Mouse (Mus musculus): ENCODE data around the gene Krtap1-4. TPM values are rescaled to one million over a fixed set of nuclear protein-coding genes. Genes with fewer than 3 reads are reported as not detected.

Gene Krtap1-4
- total RNA-seq, 1 experiment = not detected

DNA sequence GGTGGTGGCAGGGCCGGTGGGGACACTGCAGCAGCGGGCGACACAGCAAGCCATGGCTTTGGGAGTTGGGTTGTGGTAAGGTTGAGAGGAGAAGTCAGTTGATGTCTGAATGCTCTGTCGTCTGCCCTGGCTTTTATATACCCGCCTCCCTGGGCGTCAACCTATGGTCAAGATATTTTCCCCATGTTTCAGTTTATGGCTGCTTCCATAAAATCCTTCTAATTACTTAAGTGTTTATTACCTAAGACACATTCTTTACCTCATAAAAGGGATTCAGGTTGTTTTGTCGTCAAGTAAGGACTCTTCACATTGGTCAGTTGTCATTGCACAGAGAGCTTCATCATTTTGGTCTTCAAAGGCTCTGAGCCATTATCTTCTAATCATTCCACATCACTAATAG, 16.9 kb downstream of the Krtap1-4 start, which contains the start of gene Krtap3-1:
Krtap3-1 (minus strand) TSS at position 101 of the 400 bp plus-strand sequence.
- in situ Hi-C loops (cut with MboI; ENCODE audit: low sequenced_read_pairs in 2 of 2, unreplicated experiment in 2 of 2) = no loop called here
- no peak for TF ChIP-seq CHD2 (IDR thresholded peaks at IDR 0.05; ENCODE audit: low read depth, low read length)
- Histone ChIP-seq H3K9me3 (ENCODE audit: control insufficient read depth, insufficient read depth, low read depth, low read length) (no peaks in the 10 kb centered on the region), H3K4me3 (ENCODE audit: insufficient read depth in 1 of 2, low read depth in 1 of 2, low read length in 2 of 2, poor library complexity in 1 of 2, severe bottlenecking in 1 of 2) (no peak within 1 kb of the TSS), H3K9ac (ENCODE audit: insufficient read depth, low read depth, low read length, poor library complexity, severe bottlenecking) (no peak within 1 kb of the TSS), H3K4me1 (ENCODE audit: control insufficient read depth in 2 of 2, insufficient read depth in 2 of 2, low read length in 2 of 2, poor library complexity in 1 of 2) (no peaks in the 10 kb centered on the region), H3K36me3 (ENCODE audit: control insufficient read depth, insufficient read depth, low read length, poor library complexity, severe bottlenecking) (no peaks in the 10 kb centered on the region), H3K27ac (ENCODE audit: insufficient read depth, low read depth, low read length, poor library complexity, severe bottlenecking) (no peak within 1 kb of the TSS)
- no peak for DNase-seq (ENCODE audit: low read depth, low spot score)

DNA sequence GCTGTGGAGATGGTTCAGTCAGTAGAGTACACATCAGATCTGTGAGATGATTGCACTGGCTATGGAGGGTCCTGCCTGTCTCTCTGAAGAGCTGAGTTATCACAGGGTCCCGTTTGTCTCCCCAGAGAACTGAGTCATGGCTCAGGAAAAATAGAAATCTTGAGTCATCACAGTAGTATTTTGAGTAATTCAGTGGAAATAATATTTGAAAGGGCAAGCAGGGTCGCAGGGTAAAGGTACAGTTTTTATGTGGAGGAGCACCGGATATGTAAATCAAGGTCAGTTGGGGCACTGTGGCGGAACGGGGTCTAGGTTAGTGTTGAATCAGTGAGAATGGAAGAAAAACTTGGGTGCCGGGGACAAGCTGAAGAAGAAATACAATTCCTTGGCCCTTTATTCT, 20.9 kb downstream of the Krtap1-4 start:
- Histone ChIP-seq H3K9ac (ENCODE audit: insufficient read depth, low read depth, low read length, poor library complexity, severe bottlenecking) (no peak overlapping the region), H3K27ac (ENCODE audit: insufficient read depth, low read depth, low read length, poor library complexity, severe bottlenecking) (no peak overlapping the region), H3K36me3 (ENCODE audit: control insufficient read depth, insufficient read depth, low read length, poor library complexity, severe bottlenecking) (no peaks in the 10 kb centered on the region), H3K9me3 (ENCODE audit: control insufficient read depth, insufficient read depth, low read depth, low read length) (no peaks in the 10 kb centered on the region), H3K4me1 (ENCODE audit: control insufficient read depth in 2 of 2, insufficient read depth in 2 of 2, low read length in 2 of 2, poor library complexity in 1 of 2) (no peaks in the 10 kb centered on the region), H3K4me3 (ENCODE audit: insufficient read depth in 1 of 2, low read depth in 1 of 2, low read length in 2 of 2, poor library complexity in 1 of 2, severe bottlenecking in 1 of 2) (no peak overlapping the region)
- no peak for DNase-seq (ENCODE audit: low read depth, low spot score)
- TF ChIP-seq ZC3H11A (IDR thresholded peaks at IDR 0.05; ENCODE audit: borderline replicate concordance, low read depth, low read length) (no peak), MAFK (IDR thresholded peaks at IDR 0.05; ENCODE audit: insufficient read depth, low read depth, low read length) (no peak), ZNF384 (IDR thresholded peaks at IDR 0.05; ENCODE audit: low read depth, low read length) (no peak), CHD2 (IDR thresholded peaks at IDR 0.05; ENCODE audit: low read depth, low read length) (no peak), HCFC1 (IDR thresholded peaks at IDR 0.05; ENCODE audit: borderline replicate concordance, insufficient read depth, low read length) (no peak)
- in situ Hi-C loops (cut with MboI; ENCODE audit: low sequenced_read_pairs in 2 of 2, unreplicated experiment in 2 of 2) = no loop called here

DNA sequence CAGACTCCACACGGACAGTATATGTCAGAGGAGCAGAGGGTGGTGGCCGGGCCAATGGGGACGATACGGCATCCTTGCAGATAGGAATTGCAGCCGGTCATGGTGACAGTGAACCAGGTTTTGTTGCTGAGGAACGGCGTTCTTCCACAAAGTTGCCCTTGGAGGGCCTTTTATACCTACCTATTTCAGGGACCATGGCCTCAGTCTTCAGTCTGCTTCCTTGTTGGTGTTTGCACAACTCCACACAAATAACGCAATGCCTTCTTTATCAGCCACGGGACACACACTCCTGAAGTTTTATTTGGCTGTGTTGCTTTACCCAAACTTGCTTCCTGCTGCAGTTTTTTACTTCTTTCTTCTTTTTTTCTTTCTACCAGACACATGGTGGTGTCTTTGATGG, 24.1 kb downstream of the Krtap1-4 start, which contains the start of gene Gm11939:
Gm11939 (minus strand) TSS at position 101 of the 400 bp plus-strand sequence.
- Histone ChIP-seq H3K36me3 (ENCODE audit: control insufficient read depth, insufficient read depth, low read length, poor library complexity, severe bottlenecking) (no peaks in the 10 kb centered on the region), H3K9ac (ENCODE audit: insufficient read depth, low read depth, low read length, poor library complexity, severe bottlenecking) (no peak within 1 kb of the TSS), H3K9me3 (ENCODE audit: control insufficient read depth, insufficient read depth, low read depth, low read length) (no peaks in the 10 kb centered on the region), H3K4me3 (ENCODE audit: insufficient read depth in 1 of 2, low read depth in 1 of 2, low read length in 2 of 2, poor library complexity in 1 of 2, severe bottlenecking in 1 of 2) (no peak within 1 kb of the TSS), H3K27ac (ENCODE audit: insufficient read depth, low read depth, low read length, poor library complexity, severe bottlenecking) (no peak within 1 kb of the TSS), H3K4me1 (ENCODE audit: control insufficient read depth in 2 of 2, insufficient read depth in 2 of 2, low read length in 2 of 2, poor library complexity in 1 of 2) (no peaks in the 10 kb centered on the region)
- in situ Hi-C loops (cut with MboI; ENCODE audit: low sequenced_read_pairs in 2 of 2, unreplicated experiment in 2 of 2) = no loop called here
- TF ChIP-seq CHD2 (IDR thresholded peaks at IDR 0.05; ENCODE audit: low read depth, low read length) (no peak), ZNF384 (IDR thresholded peaks at IDR 0.05; ENCODE audit: low read depth, low read length) (no peak), MAFK (IDR thresholded peaks at IDR 0.05; ENCODE audit: insufficient read depth, low read depth, low read length) (no peak), HCFC1 (IDR thresholded peaks at IDR 0.05; ENCODE audit: borderline replicate concordance, insufficient read depth, low read length) (no peak), ZC3H11A (IDR thresholded peaks at IDR 0.05; ENCODE audit: borderline replicate concordance, low read depth, low read length) (no peak)
- DNase-seq (ENCODE audit: low read depth, low spot score) = no peak

DNA sequence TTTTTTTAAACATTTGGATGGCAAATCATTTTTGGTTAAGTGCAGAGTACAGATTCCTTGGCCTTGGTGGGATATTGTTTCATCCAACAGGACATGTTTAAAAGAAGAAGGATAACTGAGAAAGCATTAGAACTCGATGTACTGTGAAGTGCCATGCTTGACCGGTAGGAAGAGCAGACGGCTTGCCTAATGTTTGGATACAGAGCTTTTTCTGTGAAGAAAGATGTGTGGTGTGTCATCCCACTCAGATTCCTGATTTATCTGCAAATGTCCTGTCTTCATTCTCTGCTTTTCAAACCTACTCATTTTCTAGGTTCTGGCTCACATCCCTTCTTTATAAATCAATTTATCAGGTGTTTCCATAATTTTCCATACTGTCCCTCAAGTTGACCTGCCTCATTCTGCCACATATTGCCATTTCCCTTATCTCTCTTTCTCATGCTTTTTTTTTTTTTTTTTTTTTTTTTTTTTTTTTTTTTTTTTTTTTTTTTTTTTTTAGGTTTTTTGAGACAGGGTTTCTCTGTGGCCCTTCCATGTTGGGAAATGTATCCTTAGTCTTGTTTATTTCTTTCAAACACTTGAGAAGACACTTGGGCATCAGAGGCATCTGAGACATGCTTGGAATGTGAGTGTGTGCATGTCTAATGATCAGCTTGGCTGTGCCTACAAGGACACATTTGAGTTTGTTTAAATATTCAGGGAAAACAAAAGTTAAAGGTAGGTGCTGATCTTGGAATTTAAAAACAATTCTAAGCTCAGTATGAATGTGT, 25.3 kb downstream of the Krtap1-4 start:
- no peaks in the 10 kb centered on the region for H3K4me1 ChIP-seq (ENCODE audit: control insufficient read depth in 2 of 2, insufficient read depth in 2 of 2, low read length in 2 of 2, poor library complexity in 1 of 2)
- TF ChIP-seq MAFK (IDR thresholded peaks at IDR 0.05; ENCODE audit: insufficient read depth, low read depth, low read length) (no peak), ZNF384 (IDR thresholded peaks at IDR 0.05; ENCODE audit: low read depth, low read length) (no peak), HCFC1 (IDR thresholded peaks at IDR 0.05; ENCODE audit: borderline replicate concordance, insufficient read depth, low read length) (no peak), ZC3H11A (IDR thresholded peaks at IDR 0.05; ENCODE audit: borderline replicate concordance, low read depth, low read length) (no peak), CHD2 (IDR thresholded peaks at IDR 0.05; ENCODE audit: low read depth, low read length) (no peak)
- no peak overlapping the region for H3K4me3 ChIP-seq (ENCODE audit: insufficient read depth in 1 of 2, low read depth in 1 of 2, low read length in 2 of 2, poor library complexity in 1 of 2, severe bottlenecking in 1 of 2)
- H3K27ac ChIP-seq (ENCODE audit: insufficient read depth, low read depth, low read length, poor library complexity, severe bottlenecking) = no peak overlapping the region
- in situ Hi-C loops (cut with MboI; ENCODE audit: low sequenced_read_pairs in 2 of 2, unreplicated experiment in 2 of 2) = no loop called here
- H3K36me3 ChIP-seq (ENCODE audit: control insufficient read depth, insufficient read depth, low read length, poor library complexity, severe bottlenecking) = no peaks in the 10 kb centered on the region
- no peak for DNase-seq (ENCODE audit: low read depth, low spot score)
- no peaks in the 10 kb centered on the region for H3K9me3 ChIP-seq (ENCODE audit: control insufficient read depth, insufficient read depth, low read depth, low read length)
- H3K9ac ChIP-seq (ENCODE audit: insufficient read depth, low read depth, low read length, poor library complexity, severe bottlenecking) = no peak overlapping the region

Data from ES-E14 (cell line).